Mouse (Mus musculus) spleen, postnatal 4 days (tissue): ENCODE data around the gene Tmem262.

Experiments
- DNase-seq, 2 experiments: peaks; one replicate each; pipeline ENCODE4 v3.0.0; 2022; ENCODE audit warnings: low spot score in 2 of 2

Gene Tmem262

GRCm38 (mm10) chr19:6061021-6061533 lies 18.8 kb upstream of the Tmem262 start, which contains the start of gene Znhit2:
TSS of gene Znhit2 (plus strand) at chr19:6061192.
- DNase-seq = peak; percentile 90 to 93

DNA sequence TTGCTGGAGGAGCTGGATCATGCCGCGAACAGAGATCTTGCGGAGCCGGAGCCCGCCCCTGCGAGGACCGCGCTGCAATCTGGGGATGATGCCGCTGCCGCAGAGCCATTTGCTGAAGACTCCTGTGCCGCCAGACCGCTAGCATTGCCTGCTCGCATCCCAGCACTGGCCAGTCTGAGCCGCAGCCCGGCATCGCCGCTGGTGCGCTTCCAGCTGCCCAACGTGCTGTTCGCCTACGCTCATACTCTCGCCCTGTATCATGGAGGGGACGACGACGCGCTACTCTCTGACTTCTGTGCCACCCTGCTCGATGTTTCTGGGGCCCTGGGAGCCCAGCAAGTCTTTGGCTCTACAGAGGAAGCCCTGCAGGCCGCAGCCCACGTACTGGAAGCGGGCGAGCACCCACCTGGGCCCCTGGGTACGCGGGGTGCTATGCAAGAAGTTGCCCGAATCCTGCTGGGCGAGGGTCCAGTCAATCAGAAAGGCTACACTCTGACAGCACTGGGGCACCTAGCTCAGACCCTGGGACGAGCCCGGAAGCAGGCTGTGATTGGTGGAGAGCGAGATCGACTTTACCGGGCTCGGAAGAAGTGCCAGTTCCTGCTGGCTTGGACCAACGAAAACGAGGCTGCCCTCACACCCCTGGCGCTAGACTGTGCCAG lies 18.1 kb upstream of the Tmem262 start:
- DNase-seq = peak; percentile 60 to 82

DNA sequence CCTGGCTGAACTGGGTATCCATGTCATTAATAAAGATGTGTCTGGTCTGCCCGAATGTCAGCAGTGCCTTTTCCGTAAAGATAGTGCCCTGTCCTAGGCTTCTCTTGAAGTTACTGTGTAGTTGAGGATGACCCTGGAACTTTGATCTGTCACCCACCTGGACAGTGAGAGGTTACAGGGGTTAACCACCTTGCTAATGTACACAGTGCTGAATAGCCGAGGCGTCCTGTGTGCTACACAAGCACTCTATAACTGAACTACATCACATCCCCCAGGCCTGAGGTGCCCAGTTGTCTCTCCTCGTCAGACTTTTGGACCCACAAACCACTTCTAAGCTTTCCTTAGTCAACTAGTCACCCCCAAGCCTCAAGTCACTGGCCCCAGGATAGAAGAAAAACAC lies 17.4 kb upstream of the Tmem262 start:
- no peak for DNase-seq

GRCm38 (mm10) chr19:6063081-6063480 lies 16.8 kb upstream of the Tmem262 start:
- no peak for DNase-seq

GRCm38 (mm10) chr19:6066571-6066970 lies 13.3 kb upstream of the Tmem262 start:
- DNase-seq = peak in 1 of 2 experiments; percentile 64

DNA sequence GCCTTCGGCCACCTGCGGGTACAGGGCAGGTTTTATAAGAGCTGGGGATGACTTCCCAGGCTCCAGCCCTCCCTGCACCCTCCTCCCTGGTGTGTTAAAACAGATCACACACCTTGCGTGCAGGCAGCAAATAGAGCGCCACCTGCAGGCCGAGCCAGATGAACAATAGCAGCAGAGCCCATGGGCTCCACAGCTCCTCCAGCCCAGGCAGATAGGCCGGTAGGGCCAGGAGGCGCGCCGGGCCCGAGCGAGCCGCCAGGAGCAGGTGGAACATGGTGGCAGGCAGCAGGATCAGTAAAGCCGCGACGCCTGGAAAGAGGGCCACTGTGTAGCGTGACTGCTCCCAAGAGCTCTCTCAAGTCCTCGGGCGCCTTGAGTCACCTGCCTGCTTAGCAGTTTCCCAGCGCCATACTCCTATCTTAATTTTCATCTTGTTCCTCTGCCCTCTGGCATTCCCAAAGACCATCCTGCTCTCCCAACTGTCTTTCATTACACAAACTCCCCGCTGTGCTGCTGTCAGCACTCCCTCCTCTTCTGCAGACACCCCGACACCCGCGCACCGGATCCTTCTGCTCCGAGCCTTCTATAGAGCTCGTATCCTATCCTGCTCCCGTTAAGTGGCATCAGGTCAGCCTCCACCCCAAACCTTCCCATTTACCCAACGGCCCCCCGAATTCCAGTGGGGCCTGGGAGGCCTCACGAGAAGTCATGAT lies 12.7 kb upstream of the Tmem262 start:
- DNase-seq = peak; percentile 87 to 96

DNA sequence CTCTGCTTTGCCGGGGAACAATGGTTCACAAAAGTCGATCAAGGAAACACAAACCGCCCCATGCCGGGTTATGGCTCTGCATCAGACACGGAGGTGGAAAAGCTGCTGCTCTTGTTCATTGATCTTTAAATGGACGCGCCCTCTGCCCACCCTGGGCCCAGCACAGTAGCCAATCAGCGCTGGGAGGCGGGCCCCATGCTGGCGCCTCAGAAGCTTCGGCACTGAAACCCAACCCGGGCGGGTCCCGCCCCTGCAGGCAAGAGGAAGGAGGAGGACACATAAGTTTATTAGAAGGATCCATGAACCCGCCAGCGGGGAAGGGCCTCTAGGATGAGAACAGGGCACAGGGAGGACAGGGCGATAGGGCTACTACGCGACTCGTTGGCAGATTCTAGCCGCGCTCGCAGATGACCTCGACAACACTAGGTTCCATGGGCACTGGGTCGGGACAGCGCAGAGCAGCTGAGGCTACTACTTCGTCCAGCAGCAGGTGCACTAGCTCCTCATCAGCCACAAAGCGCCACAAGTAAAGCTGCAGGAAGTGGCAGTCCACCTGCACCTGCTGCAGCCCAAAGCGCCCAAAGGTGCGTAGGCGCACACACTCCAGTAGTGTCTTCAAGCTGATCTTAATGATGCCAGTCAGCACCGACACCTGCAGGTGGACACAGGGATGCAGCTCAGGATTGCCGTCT lies 12.0 kb upstream of the Tmem262 start, which contains the start of gene Tm7sf2:
Tm7sf2 (minus strand) TSS at position 650 of the 692 bp plus-strand sequence.
- peak; percentile 90 to 93 for DNase-seq

- DNase-seq = peak in 1 of 2 experiments; percentile 74
Observed at GRCm38 (mm10) chr19:6068951-6069350, 10.9 kb upstream of the Tmem262 start.

GRCm38 (mm10) chr19:6069851-6070250 lies 10.0 kb upstream of the Tmem262 start:
- DNase-seq = no peak

DNA sequence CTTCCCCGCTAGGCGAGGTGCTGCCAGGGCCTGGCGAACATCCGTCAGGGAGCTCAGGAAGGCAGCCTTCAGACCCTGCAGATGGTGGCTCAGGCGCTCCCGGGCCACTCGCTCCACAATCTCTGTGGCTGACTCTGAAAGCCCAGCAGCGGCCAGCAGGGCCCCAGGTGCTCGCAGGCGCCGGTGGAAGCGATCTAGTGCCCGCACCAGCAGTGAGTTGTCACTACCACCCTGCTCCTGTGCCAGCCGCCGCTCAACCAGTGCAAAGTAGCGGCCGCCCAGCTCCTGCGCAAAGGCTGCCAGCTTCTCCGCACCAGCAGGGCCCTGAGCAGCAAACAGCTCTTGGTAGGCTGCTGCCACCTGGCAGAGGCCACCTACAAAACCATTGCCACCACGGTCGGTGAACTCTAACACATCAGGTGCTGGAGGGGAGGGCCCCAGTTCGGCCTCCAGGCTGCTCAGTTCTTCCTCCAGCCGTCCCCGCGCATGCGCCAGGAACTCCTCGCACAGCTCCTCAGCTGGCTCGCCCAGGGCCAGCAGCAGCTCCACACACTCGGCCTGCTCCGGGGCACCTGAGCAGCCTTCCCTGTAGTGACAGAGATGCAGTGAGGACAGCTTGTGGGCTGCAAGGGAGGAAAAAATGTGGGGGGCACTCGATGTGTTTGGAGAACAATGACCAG lies 9.1 kb upstream of the Tmem262 start:
- no peak for DNase-seq

GRCm38 (mm10) chr19:6071261-6071660 lies 8.6 kb upstream of the Tmem262 start:
- DNase-seq = no peak

DNA sequence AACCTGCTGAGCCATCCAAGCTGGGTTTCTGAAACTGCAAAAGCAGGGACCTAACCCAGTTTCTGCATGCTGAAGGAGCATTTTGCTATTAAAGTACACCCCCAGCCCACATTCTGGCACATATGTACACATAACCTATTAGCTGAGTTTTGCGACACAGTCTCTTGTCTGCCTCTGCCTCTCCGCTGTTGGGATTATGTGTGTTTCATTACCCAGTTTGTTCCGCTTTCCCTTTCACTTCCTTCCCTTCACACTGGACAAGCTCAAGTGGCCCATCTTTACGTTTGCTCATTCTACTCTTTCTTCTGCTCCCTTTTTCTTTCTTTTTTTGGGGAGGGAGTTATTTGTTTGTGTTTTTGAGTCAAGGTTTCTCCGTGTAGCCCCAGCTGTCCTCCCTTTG lies 5.9 kb upstream of the Tmem262 start:
- no peak for DNase-seq

DNA sequence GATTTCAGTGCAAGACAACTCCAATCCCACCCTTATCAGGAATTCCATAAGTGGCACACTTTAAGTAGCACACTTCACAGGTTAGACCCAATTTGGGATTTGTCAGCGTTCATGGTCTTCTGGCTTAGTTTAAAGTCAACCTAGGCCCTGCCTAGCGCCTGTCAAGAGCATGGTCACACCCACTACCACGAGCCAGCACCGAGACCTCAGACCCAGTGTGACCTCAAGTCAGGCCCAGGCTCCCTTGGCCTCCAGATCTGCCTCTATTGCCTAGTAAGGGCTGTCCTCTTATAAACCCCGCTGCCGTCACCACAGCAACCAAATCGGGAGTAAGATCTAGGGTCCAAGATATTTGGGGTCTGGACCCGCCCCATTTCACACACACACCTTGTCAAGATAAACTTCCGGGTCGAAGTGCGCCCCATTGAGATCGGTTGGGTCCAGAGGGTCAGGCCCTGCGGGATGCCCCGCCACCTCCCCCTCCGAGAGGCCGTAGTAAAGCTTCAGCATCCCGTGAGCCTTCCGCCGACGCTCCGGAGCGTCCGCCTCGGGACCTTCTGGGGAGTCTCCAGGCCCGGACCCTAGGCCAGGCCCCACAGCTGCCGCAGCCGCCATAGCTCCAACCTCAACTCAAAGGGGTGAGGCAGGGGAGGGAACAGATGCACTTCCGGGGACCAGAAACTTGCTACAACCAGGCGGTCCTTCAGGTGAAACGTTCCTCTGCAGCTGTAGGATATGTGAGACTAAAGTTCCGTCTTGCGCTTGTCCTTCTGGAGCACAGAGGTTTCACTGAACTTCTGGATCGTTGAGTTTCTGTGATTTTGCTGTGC lies 3.1 kb upstream of the Tmem262 start, which contains the start of gene Vps51:
Vps51 (minus strand) TSS at position 668 of the 830 bp plus-strand sequence.
- peak; percentile 86 to 88 for DNase-seq

- no peak for DNase-seq
Observed at GRCm38 (mm10) chr19:6082156-6082555, 2.3 kb downstream of the Tmem262 start, which contains the start of gene Gm28374. TSS of gene Gm28374 (minus strand) at chr19:6082256.

DNA sequence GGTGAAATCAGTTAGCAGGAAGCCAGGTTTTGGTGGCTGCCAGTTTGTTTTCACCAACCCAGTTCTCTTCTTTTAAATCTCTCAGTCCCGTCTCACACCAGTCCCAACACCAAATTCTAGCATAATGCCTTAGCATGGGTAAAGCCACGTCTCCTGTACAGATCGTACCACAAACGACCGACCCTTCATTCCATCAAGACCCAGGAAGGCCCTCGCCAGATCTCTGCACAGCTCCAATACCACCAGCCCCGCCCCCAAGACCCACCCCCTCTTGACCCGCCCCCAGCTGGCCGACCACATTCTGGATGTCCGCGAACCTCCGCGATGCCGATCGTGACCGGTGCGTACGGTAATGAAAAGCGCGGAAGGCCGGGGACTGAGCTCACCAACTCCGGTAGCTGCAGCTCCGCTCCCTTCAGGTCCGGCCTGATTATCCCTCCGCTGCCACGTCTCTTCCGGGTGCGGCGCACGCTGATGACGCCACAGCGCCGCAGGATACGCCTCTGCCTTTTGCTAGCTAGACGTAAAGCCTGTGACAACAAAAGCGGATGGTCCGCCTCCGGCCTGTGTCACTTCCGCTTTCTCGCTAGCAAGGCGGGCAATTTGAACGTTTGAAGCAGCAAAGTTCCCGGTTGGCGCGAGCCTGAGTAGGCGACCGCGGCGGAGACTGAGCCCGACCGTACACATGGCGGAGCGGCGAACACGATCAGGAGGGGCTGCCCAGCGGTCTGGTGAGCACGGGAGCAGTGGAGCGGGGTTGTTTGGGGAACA lies 4.8 kb downstream of the Tmem262 start, which contains the start of the genes Zfpl1 and Cdca5:
Zfpl1 (minus strand) TSS at position 479 of the 771 bp plus-strand sequence.
Cdca5 (plus strand) TSS at position 506 of the 771 bp plus-strand sequence.
- peak; percentile 95 to 97 for DNase-seq

GRCm38 (mm10) chr19:6085417-6085879 lies 5.6 kb downstream of the Tmem262 start:
- peak; percentile 75 to 83 for DNase-seq

DNA sequence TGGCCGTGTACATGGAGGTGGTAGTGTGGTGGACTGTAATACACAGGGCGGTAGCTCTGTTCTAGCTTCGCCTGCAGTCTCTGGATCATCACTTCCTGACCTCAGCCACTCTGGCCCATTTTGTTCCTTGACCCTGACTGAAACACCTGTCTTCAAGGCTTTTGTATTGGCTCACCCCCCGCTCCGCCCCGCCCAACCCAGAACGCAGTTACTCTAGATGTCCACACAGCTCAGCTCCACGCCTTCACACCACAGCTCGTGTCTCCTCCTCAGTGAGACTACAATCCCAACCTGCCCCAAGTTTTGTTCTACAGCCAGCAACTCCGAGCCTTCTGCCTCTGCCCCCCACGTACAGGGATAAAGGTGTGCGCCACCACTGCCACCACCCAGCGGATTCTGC lies 9.0 kb downstream of the Tmem262 start:
- DNase-seq = no peak

DNA sequence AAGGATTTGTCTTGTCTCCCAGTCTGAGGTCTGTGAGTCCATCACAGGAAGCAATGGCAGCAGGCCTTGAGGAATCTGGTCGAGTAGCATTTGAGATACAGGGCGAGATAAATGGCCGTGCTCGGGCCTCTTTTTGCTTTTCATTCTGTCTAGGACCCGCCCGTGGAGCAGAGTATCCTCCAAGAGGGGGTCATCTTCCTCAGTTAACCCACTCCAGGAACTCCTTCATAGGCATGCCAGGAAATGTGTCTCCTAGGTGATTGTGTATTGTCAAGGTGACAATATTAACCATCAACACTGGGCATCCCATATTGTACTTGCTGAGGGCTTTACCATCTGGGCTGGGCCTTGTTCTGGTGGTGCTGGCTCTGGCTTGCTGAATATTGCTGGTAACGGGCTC lies 14.3 kb downstream of the Tmem262 start, which contains the start of gene AC131692.1:
AC131692.1 (plus strand) TSS at position 301 of the 400 bp plus-strand sequence.
- no peak for DNase-seq

- no peak for DNase-seq
Observed at GRCm38 (mm10) chr19:6097847-6098246, 18.0 kb downstream of the Tmem262 start.
